Mouse (Mus musculus) small intestine, adult 2 months (tissue): ENCODE data around the gene Plac9a.

Experiments used
- CTCF ChIP-seq: fragments of 200-500 bp; IDR thresholded peaks from 2 replicates; pipeline ENCODE4 v1.5.1; 2012; ENCODE audit warnings: low read depth, mild to moderate bottlenecking, control low read depth, inconsistent platforms, low read length, moderate library complexity, mixed read lengths; ENCODE audit not compliant: insufficient replicate concordance, insufficient read length; ENCODE audit errors: extremely low read depth
- POLR2A ChIP-seq: fragments of 200-500 bp; IDR thresholded peaks from 2 replicates; pipeline ENCODE4 v1.6.1; 2012; ENCODE audit warnings: low read depth, mild to moderate bottlenecking, control low read depth, inconsistent platforms, low read length, moderate library complexity

GRCm38 (mm10) chr14:25852121-25852561 is 50.8 kb downstream of the Plac9a start:
- TF ChIP-seq CTCF (no peak), POLR2A (no peak)
